Mouse (Mus musculus) leukemia stem cell, adult 10-12 weeks (primary cell): ENCODE data around the gene Supt7l. TPM values are rescaled to one million over a fixed set of nuclear protein-coding genes. Genes with fewer than 3 reads are reported as not detected.

Experiments
- polyA plus RNA-seq: library from polyadenylated mRNA; stranded (reverse); fragments of >175 nt; gene quantifications from 2 replicates; pipeline ENCODE4 v1.2.3, GENCODE M21; 2012; ENCODE audit warnings: low replicate concordance

The Supt7l gene
- 2.3 and 11.2 TPM in 2 replicates for polyA plus RNA-seq

DNA sequence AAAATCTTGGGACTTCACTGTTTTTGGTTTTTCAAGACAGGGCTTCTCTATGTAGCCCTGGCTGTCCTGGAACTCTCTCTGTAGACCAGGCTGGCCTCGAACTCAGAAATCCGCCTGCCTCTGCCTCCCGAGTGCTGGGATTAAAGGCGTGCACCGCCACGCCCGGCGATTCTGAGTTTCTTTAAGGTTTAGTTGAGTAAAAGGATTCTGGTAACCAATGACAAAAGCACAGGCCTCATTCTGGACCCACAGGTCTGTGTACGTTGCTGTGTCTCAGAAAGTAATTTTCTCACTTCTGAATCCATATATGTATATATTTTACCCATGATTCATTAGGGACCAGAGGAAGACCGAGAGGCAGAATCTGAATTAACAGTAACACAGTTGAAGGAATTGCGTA is at the start of gene Supt7l:
Gene Supt7l, minus strand, starts transcription at position 101 of the 400 bp plus-strand sequence.

DNA sequence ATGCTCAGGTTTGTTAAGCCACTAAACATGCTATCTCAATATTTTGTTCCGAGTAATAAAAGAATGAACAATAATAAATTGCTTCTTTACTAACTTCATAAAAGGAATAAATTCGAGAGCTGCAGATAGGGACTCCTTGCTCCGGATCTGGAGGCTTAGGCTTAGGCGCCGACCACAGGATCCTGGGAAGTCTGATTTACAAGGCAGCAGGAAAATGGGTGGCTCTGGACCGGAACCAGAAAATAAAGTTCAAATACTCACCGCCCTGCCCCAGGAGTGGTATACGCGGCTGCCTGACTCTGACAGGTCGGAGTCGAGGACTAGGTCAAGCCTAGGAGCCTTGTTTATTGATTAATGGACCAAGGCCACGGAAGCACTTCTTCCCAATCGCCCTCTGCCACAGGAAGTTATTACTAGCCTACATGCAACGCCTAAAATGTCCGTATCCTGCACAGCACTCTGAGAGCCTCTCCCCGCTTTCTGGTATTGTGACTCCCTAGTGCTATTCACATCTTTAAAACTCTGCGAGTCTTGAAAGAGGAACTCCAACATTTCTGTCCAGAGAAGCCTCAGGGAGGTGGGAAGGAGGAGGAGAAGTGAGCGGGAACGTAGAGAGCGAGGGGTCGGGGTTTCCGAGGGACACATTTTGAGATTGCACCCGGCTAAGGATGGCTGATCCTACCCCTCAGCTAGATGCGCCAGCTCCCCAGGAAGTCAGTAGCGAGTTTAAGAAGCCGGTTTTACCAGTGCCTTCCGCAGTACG is 1.1 kb downstream of the Supt7l start, which contains the start of gene Slc4a1ap:
Gene Slc4a1ap, plus strand, starts transcription at position 642 of the 763 bp plus-strand sequence.

DNA sequence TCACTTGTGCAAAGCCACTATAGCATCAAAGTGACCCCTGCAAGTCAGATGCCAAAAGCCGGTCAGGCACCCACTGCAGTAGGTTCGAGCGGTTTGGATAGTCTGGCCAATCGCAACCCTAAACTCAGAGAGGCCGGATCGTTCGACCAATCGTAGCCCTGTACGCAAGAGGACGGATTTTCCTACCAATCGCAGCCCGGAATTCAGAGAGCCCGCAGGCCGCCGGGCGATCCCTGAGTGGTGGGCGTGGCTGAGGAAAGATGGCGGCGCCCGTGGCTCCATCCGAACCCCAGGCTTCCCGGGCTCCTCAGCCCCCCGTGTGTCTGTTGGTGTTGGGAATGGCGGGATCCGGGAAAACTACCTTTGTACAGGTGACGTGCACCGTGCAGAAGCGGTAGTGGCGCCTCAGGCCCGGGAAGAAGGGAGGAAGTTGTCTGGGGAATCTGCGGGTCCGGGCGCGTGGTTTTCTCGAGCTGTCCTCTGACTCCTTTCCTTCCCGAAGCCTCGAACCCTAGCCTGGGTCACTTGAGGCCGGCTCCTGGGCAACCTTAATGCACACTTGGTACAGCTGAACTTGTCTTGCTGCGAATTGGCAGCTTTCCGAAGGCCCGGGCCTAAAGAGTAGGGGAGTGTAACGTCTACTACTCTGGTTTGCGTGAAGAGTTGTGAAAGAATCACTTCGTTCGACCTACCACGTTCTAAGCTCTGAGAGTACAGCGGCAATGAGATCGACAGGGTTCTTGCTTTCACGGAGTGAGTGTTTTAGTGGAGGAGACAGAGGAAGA is 32.9 kb downstream of the Supt7l start, which contains the start of gene Gpn1:
Gene Gpn1, plus strand, starts transcription at position 229 of the 785 bp plus-strand sequence.

DNA sequence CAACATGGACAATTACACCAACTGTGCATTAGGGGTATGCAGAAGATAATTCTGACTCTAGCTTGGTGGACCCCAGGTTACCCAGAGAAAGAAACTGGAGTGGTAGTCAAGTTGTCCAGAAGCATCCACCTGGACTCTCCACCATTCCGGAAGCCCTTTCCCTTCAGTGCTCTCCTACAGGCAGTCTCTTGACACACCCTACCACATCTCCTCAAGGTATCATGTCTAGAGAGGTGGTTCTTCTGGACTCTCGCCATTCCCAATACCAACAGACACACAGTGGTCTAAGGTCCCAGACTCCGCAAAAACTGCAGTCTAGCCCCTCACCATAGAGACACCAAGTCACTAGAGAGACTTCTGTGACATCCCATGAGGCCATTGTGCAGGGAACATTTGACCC is 42.2 kb downstream of the Supt7l start, which contains the start of gene 4930548H24Rik:
Gene 4930548H24Rik, plus strand, starts transcription at position 301 of the 400 bp plus-strand sequence.

Other genes starting within 250 kb of the Supt7l start
- 5.5 and 6.3 TPM in 2 replicates for gene Ift172, start 236.7 kb downstream of the Supt7l start, polyA plus RNA-seq
- gene Fndc4, start 231.7 kb downstream of the Supt7l start, polyA plus RNA-seq, result 0.57 and 2.1 TPM in 2 replicates
- 0.19 TPM in 1 of 2 replicates, not detected in the other for gene Gckr, start 230.4 kb downstream of the Supt7l start, polyA plus RNA-seq
- 8.1 and 10.6 TPM in 2 replicates for gene Zfp512, start 75.4 kb downstream of the Supt7l start, polyA plus RNA-seq
- gene 4930548H24Rik, start 42.1 kb downstream of the Supt7l start, polyA plus RNA-seq, result 0.20 TPM in 1 of 2 replicates, not detected in the other
- gene Gpn1, start 33.1 kb downstream of the Supt7l start, polyA plus RNA-seq, result 13.8 and 19.9 TPM in 2 replicates
- 26.3 and 40.8 TPM in 2 replicates for gene Slc4a1ap, start 812 bp downstream of the Supt7l start, polyA plus RNA-seq
- gene Mrpl33, start 69.1 kb upstream of the Supt7l start, polyA plus RNA-seq, result 3.2 and 3.5 TPM in 2 replicates
- 4.5 and 6.0 TPM in 2 replicates for gene Rbks, start 169.8 kb upstream of the Supt7l start, polyA plus RNA-seq
- gene Babam2, start 169.9 kb upstream of the Supt7l start, polyA plus RNA-seq, result 5.3 and 51.6 TPM in 2 replicates